Mouse (Mus musculus) telencephalon, adult 2 months (tissue): ENCODE measurements at regions not wholly inside any gene's neighbourhood (a gene's known extent, or its start where the extent isn't known, plus 50 kb on each side); places are given as distances from the start of the nearest gene placed in this dataset.
"Not testable (repeated sequence)": the region's sequence is repeated elsewhere in the genome, so short reads cannot be mapped to it uniquely, and the experiment has no call there.

Experiments
- DNase-seq: peaks from one replicate; pipeline ENCODE4 v3.0.0-alpha.2; 2011; ENCODE audit warnings: low read depth, low spot score

DNA sequence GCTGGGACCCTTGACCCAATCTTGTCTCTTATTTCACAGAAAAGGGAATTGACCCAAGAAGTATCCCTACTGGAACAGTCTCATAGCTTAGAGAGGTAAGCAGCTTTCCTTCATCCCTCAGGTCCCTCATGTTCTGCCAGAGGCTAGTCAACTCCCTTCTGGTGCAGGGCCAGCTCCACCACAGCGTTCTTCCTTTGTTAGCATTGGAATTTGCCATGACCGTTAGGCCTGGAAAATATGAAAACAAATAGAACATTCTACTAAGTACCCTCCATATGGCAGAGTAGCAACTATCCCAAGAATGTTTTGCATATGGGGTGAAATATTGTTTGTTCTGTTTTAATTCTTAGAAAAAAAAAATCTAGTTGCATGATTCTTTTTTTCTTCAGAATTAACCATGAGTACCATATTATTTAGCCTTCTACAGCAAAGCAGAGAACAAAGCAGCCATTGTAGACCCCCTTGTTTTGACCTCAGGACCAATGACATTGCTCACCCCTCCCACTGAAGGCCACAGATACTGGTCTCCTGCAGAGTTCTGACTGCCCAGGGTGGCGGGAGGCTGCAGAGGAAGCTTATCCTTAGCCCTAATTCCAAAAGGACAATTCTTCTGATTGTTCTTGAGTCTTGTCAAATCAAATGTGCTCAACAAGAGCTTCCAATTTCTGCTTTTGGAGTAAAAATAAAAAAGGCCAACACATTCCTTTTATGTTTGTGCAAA is 78.1 kb upstream of the Ehbp1 start:
- no peak for DNase-seq

- DNase-seq: no peak
These were observed 79.7 kb upstream of the Ehbp1 start for GRCm38 (mm10) chr11:22421762-22422161.

DNA sequence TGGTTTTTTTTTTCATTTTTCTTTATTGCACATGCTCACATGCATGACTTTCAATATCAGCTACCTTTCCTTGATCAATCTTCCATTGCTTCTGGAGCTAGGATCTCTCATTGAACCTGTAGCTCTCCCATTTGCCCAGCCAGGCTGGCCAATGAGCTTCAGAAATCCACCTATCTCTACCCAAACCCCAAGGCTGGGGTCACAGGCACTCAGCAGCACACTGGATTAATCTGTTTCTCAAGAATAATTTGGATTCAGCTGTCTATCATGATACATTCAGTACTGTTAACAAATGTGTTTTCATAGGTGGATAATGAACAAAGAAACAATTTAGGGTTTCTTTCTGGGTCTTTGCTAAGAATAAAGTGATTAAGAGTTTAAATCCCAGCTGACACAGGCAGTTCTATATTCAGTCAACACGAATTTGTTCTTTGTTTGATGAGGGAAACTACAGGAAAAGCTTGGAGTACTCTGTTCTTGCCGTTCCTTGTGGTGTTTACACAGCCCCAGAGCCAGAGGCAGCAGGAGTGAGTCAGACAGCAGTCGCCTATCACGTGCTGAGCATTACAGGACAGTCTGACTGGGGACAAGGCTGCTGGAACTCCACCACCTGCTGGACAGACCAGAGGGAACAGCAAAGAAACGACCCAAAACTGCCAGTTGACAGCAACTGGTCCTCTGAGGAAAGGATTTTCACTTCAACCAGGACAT is 74.6 kb upstream of the Tmem17 start:
- peak; percentile 29 for DNase-seq

- no peak for DNase-seq
These were observed 74.1 kb upstream of the Tmem17 start for GRCm38 (mm10) chr11:22437851-22438215.

- no peak for DNase-seq
These were observed 73.3 kb upstream of the Tmem17 start for GRCm38 (mm10) chr11:22438441-22439066.

GRCm38 (mm10) chr11:22440521-22440920 is 71.4 kb upstream of the Tmem17 start:
- peak; percentile 44 for DNase-seq

GRCm38 (mm10) chr11:22453161-22453560 is 58.7 kb upstream of the Tmem17 start:
- no peak for DNase-seq

GRCm38 (mm10) chr11:22456286-22456685 is 55.6 kb upstream of the Tmem17 start:
- no peak for DNase-seq

DNA sequence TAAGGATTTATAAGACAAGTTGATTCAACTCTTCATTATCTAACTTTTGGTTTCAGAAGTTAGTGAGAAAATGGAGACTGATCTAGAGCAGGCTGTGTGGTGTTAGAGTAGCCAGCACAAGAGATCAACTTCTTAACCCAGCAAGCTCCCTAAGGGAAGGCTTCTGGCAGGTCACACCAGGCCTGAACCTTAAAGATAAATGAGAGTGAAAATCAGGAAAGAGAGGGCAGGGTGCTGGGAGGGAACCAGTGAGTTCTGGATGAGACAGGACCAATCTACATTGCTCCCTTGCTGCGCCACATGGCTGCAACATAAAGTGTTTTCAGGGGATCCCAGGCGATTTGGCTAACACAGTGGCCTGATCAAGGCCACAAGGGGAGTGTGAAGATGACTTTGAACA is 54.7 kb upstream of the Tmem17 start:
- DNase-seq: no peak

DNA sequence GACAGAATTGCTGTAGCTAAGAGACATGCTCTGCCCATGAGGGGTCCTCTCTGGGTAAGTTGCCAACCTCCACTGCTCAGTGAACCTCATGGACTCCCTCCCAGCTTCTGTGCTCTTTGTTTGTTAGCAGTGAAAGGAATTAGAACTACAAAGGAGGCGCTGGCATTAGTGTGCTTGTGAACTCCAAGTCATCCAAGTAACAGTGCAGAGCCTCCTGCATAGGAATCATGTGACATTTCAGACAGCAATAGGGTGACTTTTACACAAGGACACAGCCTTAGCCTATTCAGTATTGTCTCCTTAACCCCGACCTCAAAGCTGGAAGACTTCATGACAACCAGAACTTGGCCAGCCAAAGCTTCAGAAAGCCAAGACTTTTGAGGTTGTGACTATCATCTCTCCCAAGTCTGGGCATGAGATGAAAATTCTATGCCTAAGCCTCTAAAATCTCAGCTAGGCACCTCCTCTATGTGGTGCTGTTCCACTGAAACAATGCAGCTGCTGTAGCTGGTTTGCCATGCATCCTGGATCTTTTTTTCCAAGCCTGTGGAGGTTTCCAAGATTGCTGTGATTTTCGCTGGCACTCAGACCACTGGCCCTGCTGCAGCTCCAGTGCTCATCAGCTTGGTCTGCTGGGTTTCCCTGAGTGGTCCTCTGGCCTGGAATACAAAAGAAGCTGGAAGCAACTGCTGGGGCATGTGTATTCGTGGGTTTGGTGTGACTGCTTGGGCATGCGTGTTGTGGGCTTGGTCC is 52.8 kb upstream of the Tmem17 start:
- no peak for DNase-seq

DNA sequence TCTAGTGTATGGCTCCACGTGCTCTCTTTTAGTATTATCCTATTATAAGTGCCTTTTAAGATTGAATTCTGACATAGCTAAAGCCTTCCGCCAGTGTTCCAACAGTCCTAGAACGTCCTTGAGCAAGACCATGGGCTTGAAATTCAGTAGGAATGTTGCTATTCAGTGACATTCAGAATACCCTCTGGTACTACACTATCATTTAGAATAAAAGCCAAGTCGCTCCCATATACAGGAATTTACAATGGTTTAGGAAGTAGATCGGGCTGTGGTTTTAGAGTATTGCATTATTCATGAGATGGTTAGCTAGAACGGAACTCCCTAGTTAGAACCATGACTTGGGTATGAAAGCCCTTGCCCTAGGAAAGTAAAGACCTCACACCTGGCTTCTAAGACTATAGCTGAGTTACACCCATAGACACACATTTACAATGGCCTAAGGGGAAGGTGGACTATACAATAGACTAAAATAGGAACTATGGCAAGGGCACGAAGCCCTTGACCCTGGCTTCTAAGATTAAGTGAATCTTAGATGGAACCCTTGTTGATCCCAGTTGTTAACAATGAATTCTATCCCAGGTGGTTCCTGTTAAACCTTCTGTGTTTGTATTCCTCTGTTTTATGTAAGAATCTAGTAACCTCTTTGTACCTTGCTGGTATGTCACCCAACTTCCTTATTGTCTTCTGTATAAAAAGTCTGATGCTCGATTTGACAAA is 50.7 kb upstream of the Tmem17 start:
- DNase-seq: not testable (repeated sequence)
